Mouse (Mus musculus): ENCODE results near the gene BC004004.
"Not testable (repeated sequence)": the region's sequence is repeated elsewhere in the genome, so short reads cannot be mapped to it uniquely, and the experiment has no call there.

BC004004 gene

GRCm38 (mm10) chr17:29347645-29348256 lies 79.2 kb downstream of the BC004004 start, which contains the start of gene Mtch1:
Mtch1 (minus strand) TSS chr17:29347934.
- DNase-seq (ENCODE audit: low read depth) = peak; percentile 99

GRCm38 (mm10) chr17:29348996-29349395 lies 80.4 kb downstream of the BC004004 start:
- no peak for DNase-seq (ENCODE audit: low read depth)

DNA sequence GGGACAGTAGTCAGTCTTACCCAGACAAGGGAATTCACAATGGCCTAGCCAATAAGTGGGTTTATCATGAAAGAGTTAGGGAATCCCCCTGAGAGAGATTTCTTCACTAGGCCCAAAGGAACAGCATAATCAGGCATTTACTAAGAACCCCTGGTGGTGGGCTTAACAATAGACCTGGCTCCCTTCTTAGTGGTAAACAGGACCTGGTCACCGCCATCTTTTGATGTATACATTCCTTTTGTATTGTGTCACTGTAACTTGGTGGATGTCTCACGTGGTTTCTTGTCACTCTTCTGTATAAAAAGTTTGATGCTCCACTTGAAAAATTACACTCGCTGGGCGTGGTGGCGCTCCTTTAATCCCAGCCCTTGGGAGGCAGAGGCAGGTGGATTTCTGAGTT lies 82.5 kb downstream of the BC004004 start:
- not testable (repeated sequence) for DNase-seq (ENCODE audit: low read depth)

DNA sequence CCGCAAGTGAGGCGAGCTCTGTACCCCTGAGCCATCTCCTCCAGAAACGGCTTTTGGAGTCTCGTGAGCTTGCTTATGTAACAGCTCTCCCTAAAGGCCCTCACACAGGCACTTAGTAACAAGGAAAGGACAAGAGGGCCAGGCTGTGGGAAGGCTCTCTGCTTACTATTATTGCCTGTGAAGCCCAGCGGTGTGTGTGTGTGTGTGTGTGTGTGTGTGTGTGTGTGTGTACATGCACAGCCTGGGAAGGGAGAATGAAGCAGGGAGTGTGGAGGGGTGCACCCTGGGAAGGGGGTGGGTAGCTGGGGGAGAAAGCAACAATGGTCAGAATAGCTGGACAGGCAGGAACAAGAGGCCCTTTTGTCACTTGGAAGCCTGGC lies 86.9 kb downstream of the BC004004 start:
- DNase-seq (ENCODE audit: low read depth) = no peak

GRCm38 (mm10) chr17:29355841-29356478 lies 87.4 kb downstream of the BC004004 start:
- DNase-seq (ENCODE audit: low read depth) = no peak

DNA sequence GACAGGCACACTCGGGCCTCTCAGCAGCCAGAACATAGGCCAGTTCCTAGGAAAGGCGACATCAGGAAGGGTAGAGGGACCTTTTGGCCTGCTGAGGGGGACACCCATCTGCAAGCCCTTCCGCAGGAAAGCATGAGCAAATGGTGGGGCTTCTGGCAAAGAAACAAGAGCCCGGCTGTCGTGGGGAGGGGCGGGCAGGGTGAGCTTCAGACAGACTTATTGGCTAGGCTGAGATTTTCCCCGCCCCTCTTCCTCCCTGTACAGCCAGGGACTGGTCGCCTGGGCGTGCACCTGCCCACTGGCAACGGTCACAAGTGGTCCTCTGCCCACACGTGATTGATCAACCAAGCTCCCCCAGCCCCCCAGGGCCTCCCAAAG lies 87.9 kb downstream of the BC004004 start:
- no peak for DNase-seq (ENCODE audit: low read depth)

DNA sequence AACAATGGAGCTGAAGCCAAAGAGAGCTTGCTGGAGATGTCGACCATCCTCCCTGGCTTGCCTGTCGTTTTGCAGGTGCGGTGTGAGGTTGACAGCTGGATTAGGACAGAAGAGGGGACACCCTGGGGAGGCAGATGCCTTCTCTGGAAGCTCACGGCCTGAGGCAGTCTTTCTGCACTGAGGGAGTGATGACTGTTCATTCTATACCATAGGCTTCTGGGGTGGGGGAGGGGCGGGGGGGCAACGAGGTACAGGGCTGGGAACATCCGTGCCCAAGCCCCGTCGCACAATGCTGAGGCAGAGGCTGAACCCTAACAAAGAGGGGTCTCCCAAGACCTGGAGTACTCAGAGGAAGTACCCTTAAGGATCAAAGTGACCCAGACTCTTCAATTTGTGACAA lies 88.3 kb downstream of the BC004004 start:
- no peak for DNase-seq (ENCODE audit: low read depth)

- no peak for DNase-seq (ENCODE audit: low read depth)
Measured at GRCm38 (mm10) chr17:29358928-29359327, 90.3 kb downstream of the BC004004 start.

DNA sequence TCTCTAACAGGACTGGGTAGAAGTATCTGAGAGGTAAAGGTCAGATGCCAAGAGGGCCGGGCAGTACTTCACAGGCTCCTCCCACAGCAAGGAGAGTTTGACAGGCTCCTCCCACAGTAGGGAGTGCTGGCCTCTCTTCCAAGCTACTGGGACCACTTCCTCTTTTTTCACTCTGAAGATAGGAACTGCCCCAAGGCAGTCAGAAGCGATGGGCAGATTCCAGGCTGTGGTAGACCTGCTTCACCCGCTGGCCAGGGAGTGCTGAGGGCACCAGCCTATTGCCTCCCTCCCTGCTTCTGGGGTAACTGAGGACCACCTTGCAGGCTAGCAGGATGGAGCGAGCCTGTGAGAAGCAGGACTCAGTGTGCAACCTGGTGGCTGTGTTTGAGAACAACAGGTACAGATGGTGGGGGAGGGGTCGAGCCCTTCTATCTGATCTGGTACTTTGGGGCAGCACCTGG lies 92.2 kb downstream of the BC004004 start, which contains the start of gene Fgd2:
Gene Fgd2, plus strand, starts transcription at position 154 of the 461 bp plus-strand sequence.
- DNase-seq (ENCODE audit: low read depth) = peak; percentile 50

GRCm38 (mm10) chr17:29361982-29362691 lies 93.5 kb downstream of the BC004004 start:
- DNase-seq (ENCODE audit: low read depth) = peak; percentile 57

DNA sequence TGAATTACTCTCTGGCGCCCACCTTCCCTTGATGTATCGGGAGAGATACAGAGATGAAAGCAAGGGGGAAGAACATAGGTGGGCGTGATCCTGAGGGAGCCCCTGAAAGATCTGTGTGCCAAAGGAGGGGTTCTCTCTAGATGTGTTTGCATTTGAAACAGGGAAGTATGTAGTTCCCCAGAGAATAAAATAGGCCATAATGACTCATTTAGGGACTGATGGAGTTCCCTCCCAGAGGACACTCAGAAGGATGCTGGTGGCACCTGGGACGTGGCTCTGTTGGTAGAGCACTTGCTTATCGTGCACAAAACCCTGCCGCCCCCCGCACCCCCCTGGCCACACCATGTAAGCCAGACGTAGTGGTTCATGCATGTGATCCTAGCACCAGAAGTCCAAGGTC lies 94.5 kb downstream of the BC004004 start:
- DNase-seq (ENCODE audit: low read depth) = no peak

All from c-Kit-positive CD71-negative TER-119-negative erythroid progenitor cells, embryonic 14.5 days (primary cell).